Mouse (Mus musculus): ENCODE data around the gene Fam174b. TPM values are rescaled to one million over a fixed set of nuclear protein-coding genes. Genes with fewer than 3 reads are reported as not detected.

The Fam174b gene
- total and polyA plus RNA-seq, 3 experiments = 1.4 to 1.7 TPM; not detected in 1

DNA sequence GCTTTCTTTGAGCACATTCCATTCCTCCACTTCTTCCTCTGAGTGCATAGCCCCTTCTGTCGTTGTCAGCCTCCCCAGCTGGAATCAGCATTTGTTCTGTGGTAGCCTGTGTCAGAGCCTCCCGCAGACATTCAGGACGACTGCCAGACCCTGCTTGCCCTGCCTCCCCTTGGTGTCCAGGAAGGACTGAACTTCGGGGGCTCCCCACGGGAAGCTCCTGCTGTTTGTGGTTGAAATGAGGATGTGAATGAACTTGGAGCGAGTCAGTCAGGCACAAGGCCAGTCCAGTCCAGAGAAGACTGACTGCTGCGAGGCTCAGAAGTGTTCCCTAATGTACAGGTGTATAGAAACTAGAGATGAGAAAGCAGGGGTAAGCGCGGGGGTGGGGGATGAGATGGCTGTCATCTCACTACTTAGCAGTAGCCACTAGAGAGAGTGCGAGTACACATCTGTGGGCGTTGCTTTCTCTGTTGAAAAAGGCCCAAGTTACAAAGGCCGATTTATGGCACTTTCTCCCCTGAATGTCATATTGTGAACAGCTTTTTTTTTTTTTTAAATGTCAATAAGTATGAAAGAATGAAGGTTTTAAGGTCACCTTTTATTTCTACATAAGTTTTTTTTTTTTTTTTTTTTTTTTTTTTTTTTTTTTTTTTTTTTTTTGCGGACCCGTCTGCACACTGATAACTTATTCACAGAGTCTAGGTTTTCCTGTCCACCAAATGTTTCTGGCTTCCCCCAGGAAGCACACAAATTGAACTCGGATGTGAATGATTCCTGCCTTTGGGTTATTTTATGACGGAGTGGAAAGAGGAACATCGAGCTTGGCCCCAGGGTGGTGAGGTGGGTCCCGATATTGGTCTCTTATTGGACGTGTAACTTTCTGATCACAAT, 31.5 kb downstream of the Fam174b start:
- Histone ChIP-seq H3K27me3 (ENCODE audit: control insufficient read depth in 1 of 2, insufficient read depth in 2 of 2, low read length in 2 of 2) (no peaks in the 10 kb centered on the region), H3K9me3 (replicated peaks; ENCODE audit: insufficient read depth, low read length) (no peaks in the 10 kb centered on the region), H3K4me3 (ENCODE audit: control insufficient read depth in 1 of 2, insufficient read depth in 1 of 2, low read depth in 2 of 2, low read length in 2 of 2) (peak overlapping the region; percentile 60 to 62), H3K4me1 (ENCODE audit: control insufficient read depth in 1 of 2, insufficient read depth in 2 of 2, low read length in 2 of 2) (peaks cover 0 to 3% of the 10 kb centered on the region in 2 experiments; a peak in 1 of 4 replicates), H3K9ac (ENCODE audit: control insufficient read depth, low read depth, low read length, poor library complexity, severe bottlenecking) (peak overlapping the region; percentile 53), H3K79me2 (ENCODE audit: control insufficient read depth, insufficient read depth, low read length, poor library complexity) (no peaks in the 10 kb centered on the region), H3K36me3 (ENCODE audit: control insufficient read depth in 1 of 2, insufficient read depth in 2 of 2, low read length in 2 of 2) (peaks cover 0 to 4% of the 10 kb centered on the region in 2 experiments; a peak in 1 of 4 replicates), H3K27ac (ENCODE audit: control insufficient read depth, low read depth, low read length) (peak overlapping the region; percentile 85)
- peak; percentile 77 for DNase-seq (ENCODE audit: low read depth, low spot score)
- TF ChIP-seq MAX (IDR thresholded peaks at IDR 0.05; ENCODE audit: low read length) (no peak), POLR2AphosphoS5 (IDR thresholded peaks at IDR 0.05; ENCODE audit: borderline replicate concordance, low read depth, low read length) (no peak), MAZ (IDR thresholded peaks at IDR 0.05; ENCODE audit: low read depth, low read length) (no peak), ZC3H11A (IDR thresholded peaks at IDR 0.05; ENCODE audit: low read depth, low read length) (no peak), TAL1 (IDR thresholded peaks at IDR 0.05; ENCODE audit: low read length) (no peak), MXI1 (IDR thresholded peaks at IDR 0.05; ENCODE audit: low read depth, low read length) (no peak), UBTF (IDR thresholded peaks at IDR 0.05; ENCODE audit: borderline replicate concordance, insufficient read depth, low read depth, low read length) (no peak), EP300 (IDR thresholded peaks at IDR 0.05; ENCODE audit: low read depth in 1 of 2, low read length in 2 of 2) (no peak; a peak in 1 of 4 replicates), GATA1 (IDR thresholded peaks at IDR 0.05; ENCODE audit: low read depth, low read length) (no peak), POLR2A (IDR thresholded peaks at IDR 0.05; ENCODE audit: control insufficient read depth in 1 of 2, insufficient read depth in 1 of 2, low read depth in 1 of 2, low read length in 2 of 2, poor library complexity in 1 of 2) (peak in 1 of 2 experiments; percentile 31; a peak in 1 of 4 replicates), NRF1 (IDR thresholded peaks at IDR 0.05; ENCODE audit: insufficient read depth, low read depth, low read length, poor library complexity, severe bottlenecking) (no peak), RAD21 (IDR thresholded peaks at IDR 0.05; ENCODE audit: low read depth, low read length) (no peak), HCFC1 (IDR thresholded peaks at IDR 0.05; ENCODE audit: low read depth, low read length) (peak; percentile 54; the same call in 1 of the 2 replicates), MYC (IDR thresholded peaks at IDR 0.05; ENCODE audit: low read depth, low read length) (no peak), NELFE (IDR thresholded peaks at IDR 0.05; ENCODE audit: low read depth, low read length) (0 out of 2 replicates have a peak, but pooled peaks have one; percentile 38), GABPA (IDR thresholded peaks at IDR 0.05; ENCODE audit: low read depth, low read length) (no peak), ZKSCAN1 (IDR thresholded peaks at IDR 0.05; ENCODE audit: low read depth, low read length) (no peak), JUND (IDR thresholded peaks at IDR 0.05; ENCODE audit: low read depth, low read length) (no peak), ELF1 (IDR thresholded peaks at IDR 0.05; ENCODE audit: low read depth, low read length) (no peak), USF2 (IDR thresholded peaks at IDR 0.05; ENCODE audit: borderline replicate concordance in 1 of 2, insufficient read depth in 1 of 2, low read depth in 1 of 2, low read length in 2 of 2) (no peak), ZNF384 (IDR thresholded peaks at IDR 0.05; ENCODE audit: low read depth, low read length) (peak; percentile 90), CTCF (IDR thresholded peaks at IDR 0.05 in 2 of 3, conservative IDR thresholded peaks at IDR 0.05 in 1 of 3; ENCODE audit: control insufficient read depth in 1 of 3, insufficient read depth in 1 of 3, low read depth in 2 of 3, low read length in 3 of 3, poor library complexity in 1 of 3, severe bottlenecking in 1 of 3) (peak in 1 of 3 experiments; percentile 14; a peak in 1 of 6 replicates), TCF12 (IDR thresholded peaks at IDR 0.05; ENCODE audit: low read depth, low read length) (0 out of 2 replicates have a peak, but pooled peaks have one; percentile 11), TBP (IDR thresholded peaks at IDR 0.05; ENCODE audit: low read depth, low read length) (no peak)
